Mouse (Mus musculus) layer of hippocampus, postnatal 25 days (tissue): Measurements from ENCODE around the gene Gm4177. TPM values are rescaled to one million over a fixed set of nuclear protein-coding genes. Genes with fewer than 3 reads are reported as not detected.
"Not testable (repeated sequence)": the region's sequence is repeated elsewhere in the genome, so short reads cannot be mapped to it uniquely, and the experiment has no call there.

Source experiments
- DNase-seq, 2 experiments: peaks; one replicate each; pipeline ENCODE4 v3.0.0; 2022; ENCODE audit warnings: mixed read lengths in 2 of 2, low spot score in 1 of 2; ENCODE audit errors: extremely low spot score in 1 of 2
- total RNA-seq, 2 experiments: library from RNA; stranded (reverse); gene quantifications; 2 replicates each; pipeline ENCODE4 v1.2.3; 2021

Gm4177 gene
- total RNA-seq: not detected

- DNase-seq: not testable (repeated sequence)
These were observed at the start of gene Gm4177 for GRCm38 (mm10) chr7:21796628-21797027. TSS of gene Gm4177 (minus strand) at chr7:21796728.

DNA sequence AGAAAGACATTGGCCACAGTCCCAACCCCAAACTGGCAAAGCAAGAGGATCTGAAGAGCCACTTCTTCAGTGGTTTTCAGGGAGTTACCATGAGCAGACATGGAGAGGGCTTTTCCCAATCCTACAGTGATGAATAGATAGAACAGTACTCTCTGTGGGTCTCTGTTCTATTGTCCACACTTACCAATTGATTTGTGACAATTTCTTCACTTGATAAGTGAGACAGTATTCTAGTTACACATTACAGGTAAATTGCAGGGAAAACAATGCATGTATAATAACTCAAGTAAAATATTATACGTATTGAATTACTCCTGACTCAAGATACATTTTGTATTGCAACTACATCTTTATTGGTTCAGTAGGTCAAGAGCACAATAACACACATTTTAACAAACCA is 47.6 kb upstream of the Gm4177 start, which contains the start of gene Gm5725:
Gene Gm5725, minus strand, starts transcription at position 101 of the 400 bp plus-strand sequence.
- DNase-seq: not testable (repeated sequence)

GRCm38 (mm10) chr7:21832051-21832450 is 35.5 kb upstream of the Gm4177 start, which contains the start of gene Vmn1r135:
TSS of gene Vmn1r135 (plus strand) at chr7:21832351.
- DNase-seq: not testable (repeated sequence)

- not testable (repeated sequence) for DNase-seq
These were observed 35.2 kb downstream of the Gm4177 start, which contains the start of gene Gm4175 for GRCm38 (mm10) chr7:21761375-21761774. TSS of gene Gm4175 (minus strand) at chr7:21761475.

Other genes with a start within 250 kb of the Gm4177 start
- gene Vmn1r132, start 182.6 kb downstream of the Gm4177 start, total RNA-seq: not detected
- not detected for gene Gm4175, start 35.3 kb downstream of the Gm4177 start, total RNA-seq
- gene Vmn1r135, start 35.6 kb upstream of the Gm4177 start, total RNA-seq: not detected
- not detected for gene Gm5725, start 47.5 kb upstream of the Gm4177 start, total RNA-seq
- not detected for gene Gm5891, start 124.6 kb upstream of the Gm4177 start, total RNA-seq
- not detected for gene Vmn1r137, start 197.9 kb upstream of the Gm4177 start, total RNA-seq
- gene Vmn1r138, start 232.2 kb upstream of the Gm4177 start, total RNA-seq: not detected